Comparison of ENCODE assay signal across 13 mouse cellular contexts in the genomic region with DNA sequence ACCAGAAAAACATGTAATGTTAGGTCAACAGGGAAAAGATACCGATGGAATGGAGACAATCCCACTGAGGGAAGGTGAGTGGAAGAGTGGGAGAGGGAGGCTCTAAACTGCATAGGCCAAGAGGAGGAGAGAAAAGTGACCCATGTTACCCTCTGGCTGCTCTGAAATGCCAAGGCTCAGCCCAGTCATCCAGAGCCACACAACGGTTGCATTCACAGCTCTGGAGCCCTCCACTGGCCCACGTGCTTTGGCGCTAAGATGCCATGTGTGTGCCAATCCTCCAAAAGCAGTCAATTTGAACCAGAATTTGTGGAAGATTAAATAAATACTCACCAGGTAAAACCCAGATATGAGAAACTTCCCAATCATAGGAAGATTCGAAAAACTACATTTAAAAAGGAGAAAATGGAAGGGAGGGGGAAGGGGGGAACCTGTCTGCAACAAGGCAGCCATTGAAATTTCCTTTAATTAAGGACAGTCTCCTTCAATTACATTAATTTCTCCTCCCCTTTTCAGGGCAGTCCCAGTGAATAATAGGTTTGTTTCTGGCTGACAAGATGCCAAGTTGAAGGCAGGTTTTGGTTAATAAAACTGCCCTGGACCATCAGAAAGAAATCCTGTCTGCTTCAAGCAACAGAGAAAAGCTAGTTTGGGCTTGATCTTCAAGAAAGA.
DNase-seq lines count a peak whose midpoint lies in the region; ATAC-seq and TF ChIP-seq lines count a peak whose summit lies in the region.
"Had no signal": no experiment of that assay in that cellular context is flagged by ENCODE, and none has a peak within 500 bp of the region (broad histone marks: within the 10 kb centered on the region; RNA-seq: fewer than 3 reads in every experiment).

No protein-coding gene starts in this region.

- H3K4me1 ChIP-seq in hindbrain, postnatal 0 days (ENCODE audit: insufficient read depth, low read length): peaks cover 6% of the 10 kb centered on the region; the same call in 1 of the 2 replicates
- 0 out of 2 replicates have a peak, but pooled peaks cover 4% of the 10 kb centered on the region for H3K4me1 ChIP-seq in hindbrain, embryonic 14.5 days (replicated peaks; ENCODE audit: control insufficient read depth, insufficient read depth, low read length)
- peaks cover 6% of the 10 kb centered on the region; the same call in 1 of the 2 replicates for H3K4me1 ChIP-seq in forebrain, postnatal 0 days (ENCODE audit: insufficient read depth)
- H3K4me1 ChIP-seq in limb, embryonic 10.5 days: peaks cover 48% of the 10 kb centered on the region
- H3K4me1 ChIP-seq: liver, embryonic 12.5 days had no signal

- DNase-seq in hindbrain, postnatal 0 days (ENCODE audit: low spot score): peak; percentile 69
- DNase-seq in hindbrain, embryonic 14.5 days (ENCODE audit: low spot score): no peak
- peak; percentile 26 to 34 for DNase-seq in cerebellum, postnatal 14 days
- peak; percentile 56 for DNase-seq in forebrain, postnatal 0 days
- no peak for DNase-seq in limb, embryonic 10.5 days (ENCODE audit: low spot score)
- no peak for DNase-seq in ovary, postnatal 14 days (ENCODE audit: low spot score)
- no peak for DNase-seq in ovary, postnatal 10 days (ENCODE audit: low spot score)
- DNase-seq: thymus, adult 18-20 months had no signal

- H3K27ac ChIP-seq in hindbrain, postnatal 0 days: no peak overlapping the region
- no peak overlapping the region for H3K27ac ChIP-seq in hindbrain, embryonic 14.5 days
- no peak overlapping the region for H3K27ac ChIP-seq in forebrain, postnatal 0 days (ENCODE audit: low read depth, low read length)
- peak overlapping the region; percentile 53; the same call in 1 of the 2 replicates for H3K27ac ChIP-seq in limb, embryonic 10.5 days
- H3K27ac ChIP-seq: liver, embryonic 12.5 days had no signal

- no peaks in the 10 kb centered on the region for H3K9me3 ChIP-seq in hindbrain, postnatal 0 days (ENCODE audit: low read length)
- H3K9me3 ChIP-seq in hindbrain, embryonic 14.5 days (ENCODE audit: control insufficient read depth, low read length): no peaks in the 10 kb centered on the region
- H3K9me3 ChIP-seq in forebrain, postnatal 0 days (ENCODE audit: low read length): no peaks in the 10 kb centered on the region
- no peaks in the 10 kb centered on the region for H3K9me3 ChIP-seq in limb, embryonic 10.5 days (replicated peaks)
- H3K9me3 ChIP-seq: liver, embryonic 12.5 days had no signal

- H3K4me3 ChIP-seq in hindbrain, postnatal 0 days (ENCODE audit: low read length): no peak overlapping the region
- H3K4me3 ChIP-seq in hindbrain, embryonic 14.5 days (replicated peaks; ENCODE audit: low read length): no peak overlapping the region
- no peak overlapping the region for H3K4me3 ChIP-seq in forebrain, postnatal 0 days (ENCODE audit: low read depth, low read length)
- H3K4me3 ChIP-seq in limb, embryonic 10.5 days: no peak overlapping the region
- H3K4me3 ChIP-seq: liver, embryonic 12.5 days had no signal

- H3K9ac ChIP-seq in hindbrain, postnatal 0 days (replicated peaks; ENCODE audit: low read length): no peak overlapping the region
- no peak overlapping the region for H3K9ac ChIP-seq in hindbrain, embryonic 14.5 days
- no peak overlapping the region for H3K9ac ChIP-seq in forebrain, postnatal 0 days
- H3K9ac ChIP-seq: liver, embryonic 12.5 days had no signal

- H3K27me3 ChIP-seq in hindbrain, postnatal 0 days (ENCODE audit: insufficient read depth, low read length): no peaks in the 10 kb centered on the region
- no peaks in the 10 kb centered on the region for H3K27me3 ChIP-seq in hindbrain, embryonic 14.5 days (ENCODE audit: control insufficient read depth, insufficient read depth, low read length)
- H3K27me3 ChIP-seq in forebrain, postnatal 0 days (ENCODE audit: insufficient read depth, low read length): no peaks in the 10 kb centered on the region
- no peaks in the 10 kb centered on the region for H3K27me3 ChIP-seq in limb, embryonic 10.5 days (ENCODE audit: low read depth, poor library complexity, severe bottlenecking)
- H3K27me3 ChIP-seq: CH12.LX; liver, embryonic 12.5 days had no signal

- TF ChIP-seq CTCF in hindbrain, postnatal 0 days (IDR thresholded peaks at IDR 0.05; ENCODE audit: low read depth): no peak
- no peak for TF ChIP-seq CTCF in forebrain, postnatal 0 days (IDR thresholded peaks at IDR 0.05; ENCODE audit: low read depth)

- H3K4me2 ChIP-seq in hindbrain, postnatal 0 days (ENCODE audit: low read depth, low read length): no peak overlapping the region
- no peak overlapping the region for H3K4me2 ChIP-seq in hindbrain, embryonic 14.5 days (replicated peaks)
- H3K4me2 ChIP-seq in forebrain, postnatal 0 days (ENCODE audit: low read depth): no peak overlapping the region
- H3K4me2 ChIP-seq: liver, embryonic 12.5 days had no signal

- WGBS in hindbrain, postnatal 0 days: 52% methylated on average over 5 of the region's 5 CpGs
- WGBS in hindbrain, embryonic 14.5 days: 72% methylated on average over 5 of the region's 5 CpGs
- WGBS in forebrain, postnatal 0 days: 27% methylated on average over 5 of the region's 5 CpGs
- whole genome bisulfite sequencing in limb, embryonic 10.5 days: 87% methylated on average over 5 of the region's 5 CpGs

- H3K36me3 ChIP-seq in hindbrain, postnatal 0 days (ENCODE audit: insufficient read depth, low read length): no peaks in the 10 kb centered on the region
- H3K36me3 ChIP-seq in hindbrain, embryonic 14.5 days (replicated peaks; ENCODE audit: control insufficient read depth, insufficient read depth): no peaks in the 10 kb centered on the region
- H3K36me3 ChIP-seq in forebrain, postnatal 0 days (ENCODE audit: insufficient read depth): no peaks in the 10 kb centered on the region
- no peaks in the 10 kb centered on the region for H3K36me3 ChIP-seq in limb, embryonic 10.5 days
- H3K36me3 ChIP-seq: liver, embryonic 12.5 days had no signal

- peak; percentile 76; the same call in 1 of the 2 replicates for ATAC-seq in hindbrain, postnatal 0 days
- ATAC-seq in hindbrain, embryonic 14.5 days (ENCODE audit: low FRiP score): no peak
- ATAC-seq in forebrain, postnatal 0 days: peak; percentile 83
- no peak for ATAC-seq in megakaryocyte progenitor cell, adult 5-6 weeks (replicated peaks; ENCODE audit: poor library complexity)
- ATAC-seq: activated CD4-positive, CD25-positive, alpha-beta regulatory T cell, adult 4 months; intestine, postnatal 0 days; liver, embryonic 12.5 days had no signal

Comparison
In these comparisons a context has a peak if more than half of its experiments do, and no peak if none do; other contexts are left out.
1. ATAC-seq: peak in hindbrain, postnatal 0 days (single experiment) and forebrain, postnatal 0 days (single experiment); none in hindbrain, embryonic 14.5 days (single experiment) and megakaryocyte progenitor cell, adult 5-6 weeks (single experiment).
2. DNase-seq: peak in hindbrain, postnatal 0 days (single experiment), cerebellum, postnatal 14 days (2 of 2) and forebrain, postnatal 0 days (single experiment); none in hindbrain, embryonic 14.5 days (single experiment), limb, embryonic 10.5 days (single experiment), ovary, postnatal 14 days (single experiment) and ovary, postnatal 10 days (single experiment).